Mouse (Mus musculus) E14TG2a.4 (cell line): ENCODE data around the gene Ccr8.

Experiments
- H3K27me3 ChIP-seq: 2 replicates; pipeline ENCODE4 v1.6.1; 2014; ENCODE audit warnings: low read length, control low read depth; ENCODE audit not compliant: insufficient read depth
- H3K36me3 ChIP-seq: 2 replicates; pipeline ENCODE4 v1.6.1; 2014; ENCODE audit warnings: low read length, control low read depth; ENCODE audit not compliant: insufficient read depth
- H3K4me1 ChIP-seq: replicated peaks from 2 replicates; pipeline ENCODE4 v1.6.1; 2014; ENCODE audit warnings: low read depth, low read length, control low read depth
- H3K4me3 ChIP-seq: replicated peaks from 2 replicates; pipeline ENCODE4 v1.5.1; 2014; ENCODE audit warnings: mild to moderate bottlenecking, low read length
- H3K9me3 ChIP-seq: 2 replicates; pipeline ENCODE4 v1.6.1; 2014; ENCODE audit warnings: low read length, control low read depth
- CTCF ChIP-seq: conservative IDR thresholded peaks from 2 replicates; pipeline ENCODE4 v1.5.1; 2014; ENCODE audit warnings: low read length
- NANOG ChIP-seq: IDR thresholded peaks from 2 replicates; pipeline ENCODE4 v1.6.1; 2014; ENCODE audit warnings: borderline replicate concordance, low read length, mixed read lengths
- POU5F1 ChIP-seq: IDR thresholded peaks from 2 replicates; pipeline ENCODE4 v1.6.1; 2014; ENCODE audit warnings: low read length, borderline replicate concordance

Ccr8 gene

GRCm38 (mm10) chr9:120068047-120068446 lies 23.9 kb upstream of the Ccr8 start:
- H3K4me3 ChIP-seq = no peak overlapping the region
- H3K9me3 ChIP-seq = no peaks in the 10 kb centered on the region

GRCm38 (mm10) chr9:120069779-120070178 lies 22.1 kb upstream of the Ccr8 start, which contains the start of gene Cx3cr1:
Gene Cx3cr1, minus strand, starts transcription at chr9:120069879.
- peaks cover 19% of the 10 kb centered on the region for H3K4me1 ChIP-seq
- H3K9me3 ChIP-seq = no peaks in the 10 kb centered on the region
- no peaks in the 10 kb centered on the region for H3K36me3 ChIP-seq
- H3K27me3 ChIP-seq = no peaks in the 10 kb centered on the region; the same call in 1 of the 2 replicates
- no peak within 1 kb of the TSS for H3K4me3 ChIP-seq
- TF ChIP-seq NANOG (no peak), POU5F1 (no peak), CTCF (no peak)

More at GRCm38 (mm10) chr9:120068047-120068446, 23.9 kb upstream of the Ccr8 start:
- no peak for TF ChIP-seq NANOG
- no peak for TF ChIP-seq CTCF
- TF ChIP-seq POU5F1 = no peak
- Histone ChIP-seq H3K27me3 (no peaks in the 10 kb centered on the region; the same call in 1 of the 2 replicates), H3K36me3 (no peaks in the 10 kb centered on the region), H3K4me1 (peaks cover 20% of the 10 kb centered on the region)

GRCm38 (mm10) chr9:120071251-120071650 lies 20.7 kb upstream of the Ccr8 start:
- TF ChIP-seq POU5F1 = no peak
- no peak for TF ChIP-seq CTCF
- TF ChIP-seq NANOG = no peak

GRCm38 (mm10) chr9:120073169-120073568 lies 18.7 kb upstream of the Ccr8 start:
- Histone ChIP-seq H3K4me3 (no peak overlapping the region), H3K27me3 (peaks cover 13% of the 10 kb centered on the region), H3K36me3 (no peaks in the 10 kb centered on the region), H3K9me3 (no peaks in the 10 kb centered on the region), H3K4me1 (peaks cover 8% of the 10 kb centered on the region)
- no peak for TF ChIP-seq NANOG
- peak; percentile 99 for TF ChIP-seq CTCF

More at GRCm38 (mm10) chr9:120071251-120071650, 20.7 kb upstream of the Ccr8 start:
- H3K27me3 ChIP-seq = no peaks in the 10 kb centered on the region; the same call in 1 of the 2 replicates
- H3K9me3 ChIP-seq = no peaks in the 10 kb centered on the region
- H3K36me3 ChIP-seq = no peaks in the 10 kb centered on the region
- no peak overlapping the region for H3K4me3 ChIP-seq
- H3K4me1 ChIP-seq = peaks cover 6% of the 10 kb centered on the region; the same call in 1 of the 2 replicates

GRCm38 (mm10) chr9:120074516-120074915 lies 17.4 kb upstream of the Ccr8 start:
- no peak overlapping the region for H3K4me3 ChIP-seq
- H3K27me3 ChIP-seq = peaks cover 21% of the 10 kb centered on the region

GRCm38 (mm10) chr9:120078241-120078640 lies 13.7 kb upstream of the Ccr8 start:
- Histone ChIP-seq H3K9me3 (no peaks in the 10 kb centered on the region), H3K36me3 (no peaks in the 10 kb centered on the region), H3K4me1 (peaks cover 26% of the 10 kb centered on the region), H3K4me3 (no peak overlapping the region), H3K27me3 (peaks cover 31% of the 10 kb centered on the region)
- TF ChIP-seq CTCF = no peak
- no peak for TF ChIP-seq POU5F1
- no peak for TF ChIP-seq NANOG

More at GRCm38 (mm10) chr9:120074516-120074915, 17.4 kb upstream of the Ccr8 start:
- TF ChIP-seq POU5F1 (no peak), NANOG (no peak)
- Histone ChIP-seq H3K4me1 (peaks cover 21% of the 10 kb centered on the region), H3K9me3 (no peaks in the 10 kb centered on the region), H3K36me3 (no peaks in the 10 kb centered on the region)

GRCm38 (mm10) chr9:120079901-120080300 lies 12.0 kb upstream of the Ccr8 start:
- no peak overlapping the region for H3K4me3 ChIP-seq
- peaks cover 27% of the 10 kb centered on the region for H3K4me1 ChIP-seq
- no peaks in the 10 kb centered on the region for H3K9me3 ChIP-seq
- H3K36me3 ChIP-seq = no peaks in the 10 kb centered on the region
- no peak for TF ChIP-seq CTCF
- TF ChIP-seq POU5F1 = no peak
- no peak for TF ChIP-seq NANOG
- H3K27me3 ChIP-seq = peaks cover 33% of the 10 kb centered on the region

- H3K4me1 ChIP-seq = peaks cover 27% of the 10 kb centered on the region
- H3K4me3 ChIP-seq = no peak overlapping the region
- H3K27me3 ChIP-seq = peaks cover 38% of the 10 kb centered on the region
- no peaks in the 10 kb centered on the region for H3K36me3 ChIP-seq
- TF ChIP-seq CTCF = peak; percentile 88
- no peak for TF ChIP-seq POU5F1
- H3K9me3 ChIP-seq = no peaks in the 10 kb centered on the region
Measured at GRCm38 (mm10) chr9:120080546-120081108, 11.3 kb upstream of the Ccr8 start.

- Histone ChIP-seq H3K27me3 (peaks cover 38% of the 10 kb centered on the region), H3K36me3 (no peaks in the 10 kb centered on the region), H3K9me3 (no peaks in the 10 kb centered on the region), H3K4me1 (peaks cover 27% of the 10 kb centered on the region), H3K4me3 (no peak overlapping the region)
- TF ChIP-seq NANOG (no peak), CTCF (peak; percentile 64), POU5F1 (no peak)
Measured at GRCm38 (mm10) chr9:120081247-120081646, 10.7 kb upstream of the Ccr8 start.
